Mouse (Mus musculus) thymus, postnatal 25 days (tissue): ENCODE measurements at regions not wholly inside any gene's neighbourhood (a gene's known extent, or its start where the extent isn't known, plus 50 kb on each side); places are given as distances from the start of the nearest gene placed in this dataset.
A peak's percentile ranks its signal among the peaks of the same experiment; 100 is the strongest.
"Not testable (repeated sequence)": the region's sequence is repeated elsewhere in the genome, so short reads cannot be mapped to it uniquely, and the experiment has no call there.

Experiments used
- DNase-seq: peaks from one replicate; pipeline ENCODE4 v3.0.0; 2022

- DNase-seq, result peak; percentile 11
Measured at GRCm38 (mm10) chr3:21633600-21634221, 442.7 kb upstream of the Tbl1xr1 start.

GRCm38 (mm10) chr3:21634675-21635204 lies 441.7 kb upstream of the Tbl1xr1 start:
- DNase-seq, result no peak

- DNase-seq, result peak; percentile 46
Measured at GRCm38 (mm10) chr3:21638886-21639285, 437.6 kb upstream of the Tbl1xr1 start.

- peak; percentile 43 for DNase-seq
Measured at GRCm38 (mm10) chr3:21639576-21639975, 436.9 kb upstream of the Tbl1xr1 start.

- no peak for DNase-seq
Measured at GRCm38 (mm10) chr3:21644086-21644485, 432.4 kb upstream of the Tbl1xr1 start.

- no peak for DNase-seq
Measured at GRCm38 (mm10) chr3:21645268-21645667, 431.2 kb upstream of the Tbl1xr1 start.

GRCm38 (mm10) chr3:21649885-21650469 lies 426.5 kb upstream of the Tbl1xr1 start:
- DNase-seq, result no peak

GRCm38 (mm10) chr3:21655301-21655700 lies 421.2 kb upstream of the Tbl1xr1 start:
- DNase-seq, result no peak

- DNase-seq, result no peak
Measured at GRCm38 (mm10) chr3:21667349-21668143, 408.9 kb upstream of the Tbl1xr1 start.

- no peak for DNase-seq
Measured at GRCm38 (mm10) chr3:21671885-21672284, 404.6 kb upstream of the Tbl1xr1 start.

- no peak for DNase-seq
Measured at GRCm38 (mm10) chr3:21672492-21672891, 404.0 kb upstream of the Tbl1xr1 start.

- no peak for DNase-seq
Measured at GRCm38 (mm10) chr3:21673466-21673865, 403.0 kb upstream of the Tbl1xr1 start.

GRCm38 (mm10) chr3:21678265-21678664 lies 398.2 kb upstream of the Tbl1xr1 start:
- DNase-seq, result no peak

GRCm38 (mm10) chr3:21678734-21679133 lies 397.7 kb upstream of the Tbl1xr1 start:
- DNase-seq, result no peak

- DNase-seq, result not testable (repeated sequence)
Measured at GRCm38 (mm10) chr3:21697980-21698672, 378.3 kb upstream of the Tbl1xr1 start.

- no peak for DNase-seq
Measured at GRCm38 (mm10) chr3:21699526-21699925, 376.9 kb upstream of the Tbl1xr1 start.

GRCm38 (mm10) chr3:21700326-21700725 lies 376.1 kb upstream of the Tbl1xr1 start:
- DNase-seq, result no peak

GRCm38 (mm10) chr3:21726747-21727505 lies 349.5 kb upstream of the Tbl1xr1 start:
- DNase-seq, result no peak

GRCm38 (mm10) chr3:21728019-21728418 lies 348.4 kb upstream of the Tbl1xr1 start:
- DNase-seq, result no peak

GRCm38 (mm10) chr3:21729328-21729727 lies 347.1 kb upstream of the Tbl1xr1 start:
- no peak for DNase-seq

GRCm38 (mm10) chr3:21735688-21736087 lies 340.8 kb upstream of the Tbl1xr1 start:
- not testable (repeated sequence) for DNase-seq

GRCm38 (mm10) chr3:21739720-21740119 lies 336.7 kb upstream of the Tbl1xr1 start:
- DNase-seq, result no peak
